Mouse (Mus musculus) ES-E14 (cell line): ENCODE measurements around the gene Lhfp. TPM values are rescaled to one million over a fixed set of nuclear protein-coding genes. Genes with fewer than 3 reads are reported as not detected.
"Not testable (repeated sequence)": the region's sequence is repeated elsewhere in the genome, so short reads cannot be mapped to it uniquely, and the experiment has no call there.

Experiments used
- DNase-seq: peaks from one replicate; pipeline ENCODE4 v3.0.0-alpha.2; 2013; ENCODE audit warnings: low read depth, low spot score
- H3K27ac ChIP-seq: 2 replicates; pipeline ENCODE4 v1.5.1; 2012; ENCODE audit warnings: low read depth, mild to moderate bottlenecking, low read length, moderate library complexity, mixed read lengths; ENCODE audit not compliant: poor library complexity, insufficient read depth, severe bottlenecking
- H3K36me3 ChIP-seq: 2 replicates; pipeline ENCODE4 v1.6.1; 2012; ENCODE audit warnings: mild to moderate bottlenecking, low read length, moderate library complexity, mixed read lengths; ENCODE audit not compliant: control insufficient read depth, poor library complexity, insufficient read depth, severe bottlenecking
- H3K4me1 ChIP-seq, 2 experiments: fragments of 150-350 bp in 1 of 2; sonication (generic) in 1 of 2; 2 replicates each; pipeline ENCODE4 v1.6.1; 2012; ENCODE audit warnings: low read length in 2 of 2, mild to moderate bottlenecking in 1 of 2, mixed read lengths in 1 of 2; ENCODE audit not compliant: control insufficient read depth in 2 of 2, insufficient read depth in 2 of 2, poor library complexity in 1 of 2
- H3K4me3 ChIP-seq, 2 experiments: fragments of 150-350 bp in 1 of 2; sonication (generic) in 1 of 2; 2 replicates each; pipeline ENCODE4 v1.5.1; 2012; ENCODE audit warnings: low read length in 2 of 2, low read depth in 1 of 2, mild to moderate bottlenecking in 1 of 2, mixed read lengths in 1 of 2; ENCODE audit not compliant: insufficient read depth in 1 of 2, poor library complexity in 1 of 2, severe bottlenecking in 1 of 2
- H3K9ac ChIP-seq: 2 replicates; pipeline ENCODE4 v1.6.1; 2012; ENCODE audit warnings: low read depth, mild to moderate bottlenecking, low read length, mixed read lengths; ENCODE audit not compliant: poor library complexity, insufficient read depth, severe bottlenecking
- H3K9me3 ChIP-seq: fragments of 150-350 bp; sonication (generic); 2 replicates; pipeline ENCODE4 v1.6.1; 2012; ENCODE audit warnings: low read depth, mild to moderate bottlenecking, low read length; ENCODE audit not compliant: control insufficient read depth, insufficient read depth
- CHD2 ChIP-seq: IDR thresholded peaks from 2 replicates; pipeline ENCODE4 v1.6.1; 2014; ENCODE audit warnings: mild to moderate bottlenecking, low read depth, low read length, inconsistent platforms
- HCFC1 ChIP-seq: IDR thresholded peaks from 2 replicates; pipeline ENCODE4 v1.6.1; 2012; ENCODE audit warnings: low read length, inconsistent platforms, borderline replicate concordance; ENCODE audit not compliant: insufficient read depth
- MAFK ChIP-seq: IDR thresholded peaks from 2 replicates; pipeline ENCODE4 v1.6.1; 2014; ENCODE audit warnings: mild to moderate bottlenecking, low read depth, low read length, inconsistent platforms; ENCODE audit not compliant: insufficient read depth
- ZC3H11A ChIP-seq: IDR thresholded peaks from 2 replicates; pipeline ENCODE4 v1.6.1; 2012; ENCODE audit warnings: low read depth, mild to moderate bottlenecking, inconsistent platforms, low read length, borderline replicate concordance
- ZNF384 ChIP-seq: IDR thresholded peaks from 2 replicates; pipeline ENCODE4 v1.6.1; 2012; ENCODE audit warnings: low read depth, low read length, inconsistent platforms
- in situ Hi-C, 2 experiments: fragments of 600-800 bp; cut with MboI; formaldehyde crosslinking; loops; one replicate each; pipeline ENCODE4 v1.15.1; 2025; ENCODE audit warnings: low sequenced_read_pairs in 2 of 2, inconsistent platforms in 1 of 2; ENCODE audit not compliant: unreplicated experiment in 2 of 2
- total RNA-seq: library from RNA; depleted of rRNA; stranded (reverse); fragments of 300-350 nt; gene quantifications from 2 replicates; pipeline ENCODE4 v1.2.3, GENCODE M21; 2012

Lhfp gene
- total RNA-seq, 1 experiment = 20.2 TPM

DNA sequence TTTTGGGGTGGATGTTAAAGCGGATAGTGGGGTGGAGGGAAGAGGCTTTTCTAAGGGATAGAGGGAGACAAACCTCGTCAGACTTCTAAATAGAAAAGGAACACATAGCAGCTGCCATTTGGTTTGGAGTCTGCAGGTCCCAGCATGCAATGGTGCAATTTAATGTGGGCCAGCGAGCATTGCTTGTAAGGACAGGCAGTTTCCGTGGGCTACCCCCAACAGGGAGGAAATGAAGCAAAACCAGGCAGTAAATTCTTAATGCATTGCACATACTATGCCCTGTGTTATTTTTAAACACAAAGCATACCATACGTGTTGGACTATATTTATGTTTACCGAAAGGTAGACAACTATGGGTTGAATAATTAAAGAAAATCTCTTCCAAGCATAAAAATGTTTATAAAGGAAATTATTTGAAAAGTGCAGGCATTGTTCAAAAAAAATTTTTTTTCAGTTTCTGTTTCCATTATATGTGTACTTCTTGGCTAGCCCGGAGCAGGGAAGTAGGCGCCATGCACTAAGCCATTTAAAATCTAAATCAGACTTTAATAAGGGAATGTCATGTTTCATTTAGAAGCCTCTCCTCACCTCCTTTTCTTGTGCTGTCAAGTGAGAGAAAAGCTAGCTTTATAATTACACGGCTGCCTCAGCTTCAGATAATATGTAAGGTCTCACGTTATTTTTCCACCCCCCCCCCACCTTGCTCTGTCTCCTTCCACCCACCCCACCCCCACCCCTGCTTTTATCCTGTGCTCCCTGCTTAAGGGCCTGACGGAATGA lies 67.5 kb downstream of the Lhfp start:
- H3K36me3 ChIP-seq = peaks cover 17% of the 10 kb centered on the region
- in situ Hi-C loops = no loop called here
- H3K4me3 ChIP-seq = no peak overlapping the region
- DNase-seq = no peak
- TF ChIP-seq MAFK = no peak
- no peak for TF ChIP-seq CHD2
- no peak for TF ChIP-seq HCFC1
- no peak for TF ChIP-seq ZC3H11A
- no peak overlapping the region; the same call in 1 of the 2 replicates for H3K9ac ChIP-seq
- peaks cover 7 to 14% of the 10 kb centered on the region in 2 experiments; a peak in 3 of 4 replicates for H3K4me1 ChIP-seq
- no peaks in the 10 kb centered on the region for H3K9me3 ChIP-seq
- no peak overlapping the region for H3K27ac ChIP-seq

DNA sequence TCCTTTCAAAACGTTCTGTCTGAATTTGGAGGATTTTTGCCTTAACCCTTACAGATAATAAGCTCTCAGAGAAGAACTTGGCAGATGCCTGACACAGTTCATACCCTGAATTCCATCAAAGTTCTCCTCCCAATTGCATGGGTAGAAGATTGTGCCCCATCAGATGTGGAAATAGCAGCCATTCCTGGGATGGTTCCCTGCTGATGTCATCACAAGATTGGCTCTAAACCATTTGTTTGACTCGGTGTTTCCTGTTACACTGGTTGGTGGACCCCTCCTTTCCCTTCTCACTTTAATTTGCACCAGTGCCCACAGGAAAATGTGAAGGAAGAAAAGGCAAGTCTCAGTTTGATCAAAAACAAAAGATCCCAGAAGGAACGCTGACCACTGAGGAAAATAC lies 68.6 kb downstream of the Lhfp start:
- no peak overlapping the region for H3K4me3 ChIP-seq
- TF ChIP-seq CHD2 (no peak), MAFK (no peak), ZC3H11A (no peak), HCFC1 (no peak), ZNF384 (no peak)
- peaks cover 7 to 14% of the 10 kb centered on the region in 2 experiments; a peak in 3 of 4 replicates for H3K4me1 ChIP-seq
- peak; percentile 45 for DNase-seq
- no peak overlapping the region for H3K9ac ChIP-seq
- H3K36me3 ChIP-seq = peaks cover 17% of the 10 kb centered on the region
- in situ Hi-C loops = no loop called here
- no peaks in the 10 kb centered on the region for H3K9me3 ChIP-seq
- no peak overlapping the region for H3K27ac ChIP-seq

DNA sequence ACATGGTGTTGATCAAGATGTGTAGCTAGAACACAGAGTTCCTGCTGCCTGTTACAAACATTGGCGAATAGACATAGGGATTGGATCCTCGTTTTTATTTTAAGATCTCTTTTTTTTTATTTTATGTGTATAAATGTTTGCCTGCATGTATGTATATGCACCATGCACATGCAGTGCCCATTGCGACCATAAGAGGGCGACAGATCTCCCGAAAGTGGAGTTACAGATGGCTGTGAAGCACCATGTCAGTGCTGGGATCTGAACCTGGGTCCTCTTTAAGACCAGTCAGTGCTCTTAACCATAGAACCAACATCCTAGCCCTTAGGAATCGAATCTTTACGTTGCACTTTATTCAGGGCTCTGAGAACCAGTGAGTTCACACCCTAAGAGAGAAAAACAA lies 70.7 kb downstream of the Lhfp start:
- in situ Hi-C loops = no loop called here
- DNase-seq = peak; percentile 45
- TF ChIP-seq MAFK = no peak
- TF ChIP-seq ZC3H11A = no peak
- no peak for TF ChIP-seq ZNF384
- no peak for TF ChIP-seq HCFC1
- TF ChIP-seq CHD2 = no peak
- Histone ChIP-seq H3K9me3 (no peaks in the 10 kb centered on the region), H3K4me3 (peak overlapping the region in 1 of 2 experiments; percentile 40; a peak in 1 of 4 replicates), H3K36me3 (peaks cover 15% of the 10 kb centered on the region), H3K4me1 (peaks cover 7 to 14% of the 10 kb centered on the region in 2 experiments; a peak in 3 of 4 replicates), H3K27ac (peak overlapping the region; percentile 4; the same call in 1 of the 2 replicates), H3K9ac (no peak overlapping the region)

DNA sequence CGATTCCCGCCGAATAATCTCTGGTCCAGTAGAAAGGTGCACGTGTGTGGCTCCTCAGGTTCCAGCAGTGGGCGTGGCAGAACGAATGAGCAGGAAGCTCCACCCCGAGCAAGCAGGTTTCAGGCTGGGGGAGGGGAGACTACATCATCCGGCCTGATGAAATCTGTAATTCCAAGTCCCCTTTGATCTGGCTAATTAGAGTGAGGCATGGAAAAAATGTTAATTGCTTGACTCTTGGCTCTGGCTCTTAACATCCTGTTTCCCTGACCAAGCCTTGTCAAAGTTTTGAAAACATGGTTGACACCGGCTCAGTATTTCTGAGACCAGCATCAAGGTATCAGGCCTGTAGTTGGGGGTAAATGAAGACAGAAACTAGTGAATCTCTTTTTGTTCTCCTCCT lies 77.4 kb downstream of the Lhfp start:
- H3K9me3 ChIP-seq, in situ Hi-C loops, H3K4me1 ChIP-seq, H3K27ac ChIP-seq, H3K36me3 ChIP-seq: not testable (repeated sequence)
- Histone ChIP-seq H3K9ac (peak overlapping the region; percentile 57; the same call in 1 of the 2 replicates), H3K4me3 (peak overlapping the region; percentile 5 to 38; a peak in 2 of 4 replicates)
- DNase-seq = peak; percentile 50

DNA sequence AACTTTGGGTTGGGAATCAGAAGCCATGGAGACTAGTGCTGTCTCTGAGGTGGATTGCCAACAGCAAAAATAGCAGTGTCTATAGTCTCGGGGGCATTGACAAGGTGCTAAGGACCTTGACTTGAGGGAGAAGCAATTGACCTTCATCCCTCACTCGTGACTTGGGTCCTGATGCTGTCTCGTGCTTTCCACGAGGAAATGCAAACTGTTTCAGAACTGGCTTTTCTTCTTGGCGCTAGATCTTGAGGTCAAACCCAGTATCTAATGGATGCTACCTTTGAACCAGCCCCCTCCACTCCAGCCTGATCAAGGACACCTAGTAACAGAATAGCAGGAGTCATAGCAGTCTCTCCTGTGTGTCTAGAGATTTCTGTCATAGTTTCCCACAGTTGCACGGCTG lies 78.7 kb downstream of the Lhfp start:
- H3K9me3 ChIP-seq = no peaks in the 10 kb centered on the region
- H3K4me1 ChIP-seq = peaks cover 0 to 2% of the 10 kb centered on the region in 2 experiments; a peak in 1 of 4 replicates
- in situ Hi-C loops = no loop called here
- H3K36me3 ChIP-seq = no peaks in the 10 kb centered on the region
- no peak for TF ChIP-seq MAFK
- no peak for TF ChIP-seq CHD2
- TF ChIP-seq ZNF384 = no peak
- TF ChIP-seq HCFC1 = no peak
- TF ChIP-seq ZC3H11A = no peak
- no peak overlapping the region for H3K27ac ChIP-seq
- no peak overlapping the region for H3K4me3 ChIP-seq
- no peak for DNase-seq
- no peak overlapping the region for H3K9ac ChIP-seq
